Mouse (Mus musculus): ENCODE data around the gene Sergef. TPM values are rescaled to one million over a fixed set of nuclear protein-coding genes. Genes with fewer than 3 reads are reported as not detected.

The Sergef gene
- total and polyA plus RNA-seq, 3 experiments: 10.9 to 36.2 (median 13.0) TPM

DNA sequence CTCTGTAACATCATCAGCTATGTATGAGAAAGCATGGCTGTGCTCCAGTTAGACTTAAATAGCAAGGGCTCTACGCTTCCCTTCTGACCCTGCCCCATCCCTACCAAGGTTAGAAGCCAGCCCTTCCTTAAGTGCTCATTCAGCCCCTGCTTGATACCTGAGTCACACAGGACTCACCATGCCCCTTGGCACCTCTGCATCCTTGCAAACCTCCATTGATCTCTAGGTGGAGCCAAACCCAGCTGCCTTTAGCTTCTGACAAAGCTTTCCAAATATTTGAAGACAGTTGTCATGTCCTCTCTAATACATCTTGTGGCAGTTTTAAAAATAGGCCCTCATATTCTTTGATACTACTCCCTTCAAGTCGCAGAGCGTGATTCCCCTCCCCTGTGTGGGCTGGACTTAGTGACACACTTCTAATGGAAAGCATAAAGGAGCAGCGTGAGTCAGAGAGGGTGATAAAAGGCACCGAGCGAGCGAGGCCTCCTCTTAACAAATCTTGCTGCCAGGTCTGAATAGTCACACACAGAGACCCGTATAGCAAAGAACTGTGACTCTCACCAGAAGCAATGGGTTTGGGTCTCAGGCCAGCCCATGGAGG, 11.1 kb downstream of the Sergef start:
- ATAC-seq (ENCODE audit: extremely low read depth, insufficient number of reproducible peaks, low FRiP score, poor library complexity, severe bottlenecking): no peak
- Histone ChIP-seq H3K9me3 (replicated peaks) (no peaks in the 10 kb centered on the region), H3K4me1 (ENCODE audit: insufficient read depth, low read depth, low read length) (peaks cover 10% of the 10 kb centered on the region), H3K27me3 (ENCODE audit: insufficient read depth, low read length) (no peaks in the 10 kb centered on the region), H3K36me3 (replicated peaks) (peaks cover 85% of the 10 kb centered on the region), H3K4me3 (ENCODE audit: low read depth, low read length) (no peak overlapping the region)
- no peak for DNase-seq (ENCODE audit: low spot score)
- no peak for TF ChIP-seq POLR2AphosphoS5 (IDR thresholded peaks at IDR 0.05; ENCODE audit: insufficient replicate concordance, low read depth, low read length)
- no peak for TF ChIP-seq CTCF (IDR thresholded peaks at IDR 0.05; ENCODE audit: low read depth, low read length)
- TF ChIP-seq GATA1 (IDR thresholded peaks at IDR 0.05; ENCODE audit: borderline replicate concordance, low read length): no peak
- no peak for TF ChIP-seq GATA2 (IDR thresholded peaks at IDR 0.05; ENCODE audit: borderline replicate concordance, low read depth, low read length)
- no peak for TF ChIP-seq TAL1 (conservative IDR thresholded peaks at IDR 0.05; ENCODE audit: low read depth, low read length)

DNA sequence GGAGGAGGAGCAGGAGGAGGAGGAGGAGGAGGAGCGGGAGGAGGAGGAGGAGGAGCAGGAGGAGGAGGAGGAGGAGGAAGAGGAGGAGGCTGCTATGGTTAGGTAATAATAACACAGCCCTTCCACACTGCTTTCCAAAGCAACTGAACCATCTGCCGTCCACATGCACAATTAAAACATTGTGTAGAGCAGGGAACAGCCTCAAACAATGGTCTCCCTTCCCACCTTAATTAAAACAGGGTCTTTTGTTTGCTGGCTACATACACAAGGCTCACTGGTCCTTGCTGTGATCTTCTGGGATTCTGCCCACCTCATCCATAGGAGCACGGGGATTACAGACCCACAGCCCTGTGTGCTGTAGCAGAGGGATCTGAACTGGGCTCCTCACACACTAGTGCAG, 15.6 kb downstream of the Sergef start:
- Histone ChIP-seq H3K4me3 (ENCODE audit: low read depth, low read length) (no peak overlapping the region), H3K27me3 (ENCODE audit: insufficient read depth, low read length) (no peaks in the 10 kb centered on the region), H3K4me1 (ENCODE audit: insufficient read depth, low read depth, low read length) (0 out of 2 replicates have a peak, but pooled peaks cover 2% of the 10 kb centered on the region), H3K36me3 (replicated peaks) (peaks cover 85% of the 10 kb centered on the region), H3K9me3 (replicated peaks) (no peaks in the 10 kb centered on the region)
- ATAC-seq (ENCODE audit: extremely low read depth, insufficient number of reproducible peaks, low FRiP score, poor library complexity, severe bottlenecking): no peak
- no peak for DNase-seq (ENCODE audit: low spot score)
- TF ChIP-seq TAL1 (conservative IDR thresholded peaks at IDR 0.05; ENCODE audit: low read depth, low read length) (no peak), CTCF (IDR thresholded peaks at IDR 0.05; ENCODE audit: low read depth, low read length) (no peak), GATA1 (IDR thresholded peaks at IDR 0.05; ENCODE audit: borderline replicate concordance, low read length) (no peak), POLR2AphosphoS5 (IDR thresholded peaks at IDR 0.05; ENCODE audit: insufficient replicate concordance, low read depth, low read length) (no peak), GATA2 (IDR thresholded peaks at IDR 0.05; ENCODE audit: borderline replicate concordance, low read depth, low read length) (no peak)

DNA sequence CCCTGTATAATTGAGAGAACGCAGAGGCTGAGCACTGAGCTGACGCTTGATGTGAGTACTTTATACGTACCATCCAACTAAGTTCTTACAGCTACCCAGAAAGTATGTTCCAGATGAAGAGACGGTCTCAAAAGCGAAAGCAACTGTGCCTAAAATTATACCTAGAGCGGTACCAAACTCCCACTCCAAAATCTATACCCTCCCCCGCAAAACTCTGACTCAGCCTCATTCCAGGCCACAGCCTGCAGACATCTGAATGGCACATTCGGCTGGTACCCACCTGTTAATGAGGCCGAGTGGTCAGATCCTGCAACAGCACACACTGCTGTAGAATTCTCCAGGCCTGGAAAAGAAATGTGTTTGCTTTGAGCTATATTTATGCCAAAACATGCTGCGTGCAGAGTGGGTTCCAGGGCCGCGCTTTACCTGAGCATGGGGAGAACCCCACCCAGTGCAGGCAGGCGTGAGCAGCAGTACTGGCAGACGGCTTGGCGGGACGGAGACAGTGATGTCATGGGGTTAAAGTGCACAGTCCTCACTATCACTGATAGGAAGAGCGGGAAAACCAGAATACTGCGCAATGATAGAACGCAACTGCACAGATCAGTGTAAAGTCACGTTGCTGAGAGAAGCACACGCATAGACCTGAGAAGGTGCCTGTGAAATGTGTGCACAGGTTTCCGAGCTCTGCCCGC, 21.0 kb downstream of the Sergef start:
- TF ChIP-seq GATA2 (IDR thresholded peaks at IDR 0.05; ENCODE audit: borderline replicate concordance, low read depth, low read length) (no peak), CTCF (IDR thresholded peaks at IDR 0.05; ENCODE audit: low read depth, low read length) (no peak), TAL1 (conservative IDR thresholded peaks at IDR 0.05; ENCODE audit: low read depth, low read length) (no peak), GATA1 (IDR thresholded peaks at IDR 0.05; ENCODE audit: borderline replicate concordance, low read length) (no peak), POLR2AphosphoS5 (IDR thresholded peaks at IDR 0.05; ENCODE audit: insufficient replicate concordance, low read depth, low read length) (no peak)
- no peak for ATAC-seq (ENCODE audit: extremely low read depth, insufficient number of reproducible peaks, low FRiP score, poor library complexity, severe bottlenecking)
- Histone ChIP-seq H3K4me1 (ENCODE audit: insufficient read depth, low read depth, low read length) (no peaks in the 10 kb centered on the region), H3K9me3 (replicated peaks) (no peaks in the 10 kb centered on the region), H3K27me3 (ENCODE audit: insufficient read depth, low read length) (no peaks in the 10 kb centered on the region), H3K4me3 (ENCODE audit: low read depth, low read length) (no peak overlapping the region), H3K36me3 (replicated peaks) (peaks cover 90% of the 10 kb centered on the region)
- no peak for DNase-seq (ENCODE audit: low spot score)

DNA sequence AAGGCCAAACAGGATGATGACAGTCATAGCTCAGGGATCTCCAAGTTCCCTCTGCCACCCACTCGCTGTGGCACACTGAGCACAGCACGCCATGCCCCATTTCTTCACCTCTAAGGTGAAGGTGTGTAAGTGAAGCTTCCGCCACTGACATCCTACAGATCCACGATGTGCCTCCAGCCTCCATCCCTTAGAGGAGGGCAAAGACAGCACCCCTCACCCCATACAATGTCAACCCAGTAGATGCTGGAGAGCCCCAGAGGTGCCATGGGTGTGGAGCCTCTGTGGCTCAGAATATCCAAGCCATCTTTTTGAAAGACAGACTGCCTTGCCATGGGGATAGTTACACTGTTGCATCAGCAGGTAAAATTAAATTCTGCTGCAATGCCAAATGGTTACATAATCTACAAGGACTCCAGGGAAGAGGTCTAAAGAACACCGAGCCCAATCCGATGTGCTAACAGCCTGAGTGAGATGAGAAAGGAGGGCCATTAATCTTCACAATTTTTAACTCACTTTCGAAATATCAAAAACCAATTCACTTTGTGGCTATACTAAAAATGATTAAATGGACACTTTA, 23.1 kb downstream of the Sergef start:
- H3K9me3 ChIP-seq (replicated peaks): no peaks in the 10 kb centered on the region
- H3K4me3 ChIP-seq (ENCODE audit: low read depth, low read length): no peak overlapping the region
- no peak for TF ChIP-seq GATA2 (IDR thresholded peaks at IDR 0.05; ENCODE audit: borderline replicate concordance, low read depth, low read length)
- TF ChIP-seq CTCF (IDR thresholded peaks at IDR 0.05; ENCODE audit: low read depth, low read length): no peak
- TF ChIP-seq GATA1 (IDR thresholded peaks at IDR 0.05; ENCODE audit: borderline replicate concordance, low read length): no peak
- TF ChIP-seq TAL1 (conservative IDR thresholded peaks at IDR 0.05; ENCODE audit: low read depth, low read length): no peak
- TF ChIP-seq POLR2AphosphoS5 (IDR thresholded peaks at IDR 0.05; ENCODE audit: insufficient replicate concordance, low read depth, low read length): no peak
- DNase-seq (ENCODE audit: low spot score) (no peak), ATAC-seq (ENCODE audit: extremely low read depth, insufficient number of reproducible peaks, low FRiP score, poor library complexity, severe bottlenecking) (no peak)
- no peaks in the 10 kb centered on the region for H3K27me3 ChIP-seq (ENCODE audit: insufficient read depth, low read length)
- H3K36me3 ChIP-seq (replicated peaks): peaks cover 92% of the 10 kb centered on the region
- no peaks in the 10 kb centered on the region for H3K4me1 ChIP-seq (ENCODE audit: insufficient read depth, low read depth, low read length)

DNA sequence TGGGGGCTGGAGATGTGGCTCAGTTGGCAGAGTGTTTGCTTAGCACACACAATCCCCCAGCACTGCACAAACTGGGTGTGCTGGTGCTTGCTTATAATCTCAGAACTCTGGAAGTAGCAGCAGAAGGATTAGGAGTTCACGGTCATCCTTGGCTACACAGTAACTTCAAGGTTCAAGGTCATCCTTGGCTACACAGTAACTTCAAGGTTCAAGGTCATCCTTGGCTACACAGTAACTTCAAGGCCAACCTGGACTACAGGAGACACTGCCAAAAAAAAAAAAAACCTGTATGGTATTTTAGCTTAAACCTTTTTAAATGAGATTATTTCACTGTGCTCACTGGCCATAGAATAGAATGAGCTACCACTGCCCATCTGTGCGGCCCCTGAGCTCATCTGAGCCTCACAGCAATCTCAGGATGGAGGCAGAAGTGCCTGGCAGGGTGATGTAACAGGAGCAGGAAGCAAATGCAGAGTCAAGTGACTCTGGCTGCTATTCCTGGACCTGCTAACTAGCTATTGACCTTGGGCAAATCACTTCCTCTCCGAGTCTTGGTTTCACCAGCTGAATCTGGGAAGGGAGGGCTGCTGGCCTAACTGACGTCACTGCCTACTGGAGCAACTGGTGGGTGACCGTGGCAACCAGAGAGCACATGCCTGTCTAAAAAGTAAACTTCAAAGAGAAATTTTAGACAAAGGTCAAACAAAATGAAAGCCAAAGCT, 24.2 kb downstream of the Sergef start:
- peaks cover 94% of the 10 kb centered on the region for H3K36me3 ChIP-seq (replicated peaks)
- no peak for ATAC-seq (ENCODE audit: extremely low read depth, insufficient number of reproducible peaks, low FRiP score, poor library complexity, severe bottlenecking)
- no peak overlapping the region for H3K4me3 ChIP-seq (ENCODE audit: low read depth, low read length)
- H3K27me3 ChIP-seq (ENCODE audit: insufficient read depth, low read length): no peaks in the 10 kb centered on the region
- H3K9me3 ChIP-seq (replicated peaks): no peaks in the 10 kb centered on the region
- H3K4me1 ChIP-seq (ENCODE audit: insufficient read depth, low read depth, low read length): no peaks in the 10 kb centered on the region
- TF ChIP-seq GATA2 (IDR thresholded peaks at IDR 0.05; ENCODE audit: borderline replicate concordance, low read depth, low read length) (no peak), CTCF (IDR thresholded peaks at IDR 0.05; ENCODE audit: low read depth, low read length) (no peak), TAL1 (conservative IDR thresholded peaks at IDR 0.05; ENCODE audit: low read depth, low read length) (no peak), POLR2AphosphoS5 (IDR thresholded peaks at IDR 0.05; ENCODE audit: insufficient replicate concordance, low read depth, low read length) (no peak), GATA1 (IDR thresholded peaks at IDR 0.05; ENCODE audit: borderline replicate concordance, low read length) (no peak)
- DNase-seq (ENCODE audit: low spot score): no peak

DNA sequence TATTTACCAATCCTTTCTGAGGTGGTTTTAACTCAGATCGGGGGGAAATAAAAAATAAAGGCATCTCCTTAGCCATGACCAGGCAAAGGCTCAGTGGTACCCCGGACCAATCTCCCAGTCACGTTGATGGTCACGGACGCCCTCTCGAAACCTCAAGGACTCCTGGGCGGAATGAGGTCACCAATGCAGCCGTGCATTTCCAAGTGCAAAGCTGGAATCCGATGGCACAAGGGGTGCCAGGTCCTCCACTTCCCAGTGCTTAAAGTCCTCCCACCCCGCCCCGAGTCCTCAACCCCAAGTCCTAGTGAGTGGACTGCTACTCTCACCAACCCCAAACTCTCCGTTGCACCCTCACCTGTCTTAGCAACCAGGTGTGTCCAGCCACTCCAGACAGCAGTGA, 25.3 kb downstream of the Sergef start:
- TF ChIP-seq CTCF (IDR thresholded peaks at IDR 0.05; ENCODE audit: low read depth, low read length) (no peak), GATA2 (IDR thresholded peaks at IDR 0.05; ENCODE audit: borderline replicate concordance, low read depth, low read length) (no peak), POLR2AphosphoS5 (IDR thresholded peaks at IDR 0.05; ENCODE audit: insufficient replicate concordance, low read depth, low read length) (no peak), GATA1 (IDR thresholded peaks at IDR 0.05; ENCODE audit: borderline replicate concordance, low read length) (no peak), TAL1 (conservative IDR thresholded peaks at IDR 0.05; ENCODE audit: low read depth, low read length) (no peak)
- DNase-seq (ENCODE audit: low spot score): no peak
- H3K4me1 ChIP-seq (ENCODE audit: insufficient read depth, low read depth, low read length): no peaks in the 10 kb centered on the region; the same call in 1 of the 2 replicates
- no peaks in the 10 kb centered on the region for H3K9me3 ChIP-seq (replicated peaks)
- no peak overlapping the region for H3K4me3 ChIP-seq (ENCODE audit: low read depth, low read length)
- H3K27me3 ChIP-seq (ENCODE audit: insufficient read depth, low read length): no peaks in the 10 kb centered on the region
- peaks cover 93% of the 10 kb centered on the region for H3K36me3 ChIP-seq (replicated peaks)
- ATAC-seq (ENCODE audit: extremely low read depth, insufficient number of reproducible peaks, low FRiP score, poor library complexity, severe bottlenecking): no peak

Data from G1E (cell line).